Mouse (Mus musculus): ENCODE measurements around the gene Cfap299.
A peak's percentile ranks its signal among the peaks of the same experiment; 100 is the strongest.
"Not testable (repeated sequence)": the region's sequence is repeated elsewhere in the genome, so short reads cannot be mapped to it uniquely, and the experiment has no call there.

The Cfap299 gene

DNA sequence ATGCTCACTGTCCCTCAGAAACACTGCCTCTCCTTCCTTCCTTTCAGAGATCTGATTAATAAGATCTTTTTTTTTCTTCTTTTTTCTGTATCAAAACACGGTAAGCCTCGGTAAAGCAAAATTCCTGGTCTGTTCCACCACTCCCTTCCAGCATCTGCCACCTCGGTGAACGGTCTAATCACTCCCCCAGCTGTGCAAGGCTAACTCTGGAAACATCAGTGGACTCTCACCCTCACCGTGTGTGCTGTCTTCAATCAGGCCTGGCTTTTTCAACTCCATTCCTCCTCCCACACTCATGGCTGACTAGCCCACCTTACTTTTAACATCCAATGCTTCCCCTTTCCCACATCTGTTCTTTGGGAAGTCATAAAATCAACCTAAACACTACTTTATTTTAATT, 221.2 kb downstream of the Cfap299 start:
- no peak for DNase-seq

DNA sequence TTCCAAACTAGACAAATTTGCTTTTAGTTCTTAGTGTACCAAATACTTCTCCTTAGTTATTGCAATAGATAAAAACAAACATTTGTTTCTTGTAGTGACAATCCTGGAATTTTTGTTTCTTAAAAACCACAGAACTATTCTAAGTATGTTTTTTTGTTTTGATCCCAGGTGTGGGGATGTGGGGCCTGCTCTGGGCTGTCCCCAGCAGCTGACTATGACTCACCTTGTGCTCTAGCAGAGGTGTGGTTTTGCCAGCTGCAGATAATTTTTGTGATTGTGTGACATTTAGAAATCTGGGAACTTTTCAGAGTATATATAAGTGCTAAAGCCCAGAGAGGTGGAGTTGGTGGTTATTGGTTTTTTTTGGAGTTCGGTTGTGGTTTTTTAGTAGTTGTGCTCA, 221.8 kb downstream of the Cfap299 start:
- DNase-seq = no peak

- DNase-seq = no peak
Observed at GRCm38 (mm10) chr5:98552395-98552794, 223.3 kb downstream of the Cfap299 start, which contains the start of gene Gm11111. Gm11111 (plus strand) TSS chr5:98552695.

GRCm38 (mm10) chr5:98552811-98553601, 223.9 kb downstream of the Cfap299 start:
- no peak for DNase-seq

DNA sequence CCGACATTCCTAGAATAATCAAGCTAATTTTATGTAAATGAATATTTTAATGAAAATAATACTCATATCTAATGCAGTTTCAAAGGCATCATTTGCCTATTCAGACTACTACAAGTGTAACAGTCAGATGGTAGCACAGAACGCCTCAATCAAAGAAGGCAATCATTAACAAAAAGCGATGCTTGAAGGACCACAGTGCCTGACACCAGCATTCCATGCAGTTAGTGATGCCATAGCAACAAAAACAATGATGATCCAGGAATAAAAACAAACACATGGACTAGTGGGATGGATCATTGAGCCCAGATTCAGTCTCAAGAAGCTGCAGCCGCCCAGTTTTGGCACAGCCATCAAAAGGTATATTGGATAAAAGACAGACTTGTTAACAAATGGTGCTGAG, 232.2 kb downstream of the Cfap299 start:
- no peak for DNase-seq

DNA sequence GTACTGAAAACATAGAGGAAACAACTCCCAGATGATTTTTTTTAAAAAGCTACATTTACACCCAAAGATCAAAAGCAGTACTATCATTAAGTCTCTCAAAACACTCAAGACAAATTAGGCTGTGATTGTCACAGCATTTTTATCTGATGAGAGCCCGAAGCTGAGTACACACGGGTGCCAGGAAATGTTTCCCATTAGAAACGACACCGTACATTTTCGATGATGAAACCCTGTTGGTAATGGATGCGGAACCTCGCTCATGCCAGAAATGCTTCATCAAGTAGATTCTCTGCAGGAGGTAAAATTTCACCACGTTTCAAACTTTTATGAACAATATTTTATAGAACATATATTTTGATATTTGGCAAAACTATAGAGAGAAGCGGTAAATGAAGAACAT, 233.7 kb downstream of the Cfap299 start:
- no peak for DNase-seq

- DNase-seq = no peak
Observed at GRCm38 (mm10) chr5:98563801-98564200, 234.7 kb downstream of the Cfap299 start.

GRCm38 (mm10) chr5:98566461-98567193, 237.5 kb downstream of the Cfap299 start:
- DNase-seq = no peak

- DNase-seq = no peak
Observed at GRCm38 (mm10) chr5:98568481-98568880, 239.4 kb downstream of the Cfap299 start.

DNA sequence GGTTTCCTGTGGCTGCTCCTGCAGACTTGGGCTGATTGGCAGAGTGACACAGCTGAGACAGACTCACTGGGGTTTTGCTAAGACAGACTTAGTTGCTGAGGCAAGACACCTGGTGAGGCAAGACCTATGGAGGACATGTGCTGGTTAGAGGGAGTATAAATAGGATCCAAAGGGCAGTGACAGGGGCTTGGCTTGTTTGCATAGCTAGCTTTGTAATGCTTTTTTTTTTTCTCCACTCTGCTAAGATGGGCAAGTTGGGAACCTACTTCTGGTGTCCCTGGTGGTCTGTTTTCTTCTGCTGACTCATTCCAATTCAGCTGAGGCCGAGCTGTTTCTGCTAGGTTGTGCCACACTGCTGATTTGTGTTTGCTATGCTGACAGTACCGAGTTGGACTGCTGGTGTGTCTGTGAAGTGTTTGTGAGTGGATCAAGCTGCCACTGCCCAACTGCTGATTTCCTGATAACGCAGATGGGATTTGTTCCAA, 240.0 kb downstream of the Cfap299 start:
- no peak for DNase-seq

DNA sequence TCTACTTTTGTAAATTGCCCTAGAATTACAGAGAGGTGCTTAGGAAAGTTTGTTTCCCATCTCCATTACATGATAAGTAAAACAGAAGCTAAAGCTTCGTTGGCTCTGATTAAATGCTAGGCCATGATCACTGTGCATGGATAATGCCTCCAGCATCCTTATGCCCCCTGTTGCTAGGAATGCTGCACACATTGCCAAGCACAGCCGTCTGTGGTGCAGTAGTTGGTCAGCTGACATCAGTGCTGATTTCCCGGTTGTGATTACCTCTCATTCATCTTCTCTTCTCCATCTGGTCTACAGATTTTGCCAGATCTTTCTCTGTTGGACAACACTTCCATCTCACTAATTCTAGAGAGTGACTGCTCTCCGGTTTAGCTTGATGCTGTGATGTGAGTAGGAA, 243.3 kb downstream of the Cfap299 start:
- DNase-seq = peak; percentile 2

DNA sequence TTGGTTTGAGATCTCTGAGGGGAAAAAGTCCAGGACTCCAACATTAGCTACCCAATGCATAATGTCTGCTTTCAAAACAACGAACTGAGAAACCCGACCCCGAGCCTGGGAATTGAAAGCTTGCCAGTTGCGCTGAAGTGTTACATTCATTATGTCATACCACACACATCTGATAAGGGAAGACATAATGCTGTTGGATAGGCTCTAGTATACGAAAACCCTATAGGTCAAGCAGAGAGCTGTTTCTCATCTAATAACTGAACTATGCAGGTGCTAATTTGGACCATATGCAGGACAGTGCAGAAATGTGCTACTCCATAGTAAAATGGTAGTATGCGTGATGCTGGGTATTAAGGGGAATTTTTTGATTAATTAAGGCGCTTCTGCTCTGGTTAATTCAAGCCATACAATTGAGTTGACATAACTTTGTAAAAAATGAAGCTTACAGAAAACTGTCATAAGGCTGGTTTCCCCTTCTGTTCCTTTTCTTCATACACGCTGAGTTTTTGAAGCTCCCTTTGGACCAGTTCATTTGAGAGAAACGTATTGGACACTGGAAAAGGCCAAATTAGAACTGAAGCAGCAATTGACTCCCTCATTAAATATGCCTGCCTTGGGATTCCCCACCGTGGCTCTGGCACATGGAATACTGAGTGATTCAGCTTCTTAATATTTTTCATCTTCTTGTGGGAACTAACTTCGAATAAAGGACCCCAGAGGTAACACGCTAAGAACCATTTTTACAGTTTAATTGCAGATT, 245.8 kb downstream of the Cfap299 start:
- DNase-seq = no peak

GRCm38 (mm10) chr5:98575471-98575834, 246.3 kb downstream of the Cfap299 start:
- DNase-seq = no peak

DNA sequence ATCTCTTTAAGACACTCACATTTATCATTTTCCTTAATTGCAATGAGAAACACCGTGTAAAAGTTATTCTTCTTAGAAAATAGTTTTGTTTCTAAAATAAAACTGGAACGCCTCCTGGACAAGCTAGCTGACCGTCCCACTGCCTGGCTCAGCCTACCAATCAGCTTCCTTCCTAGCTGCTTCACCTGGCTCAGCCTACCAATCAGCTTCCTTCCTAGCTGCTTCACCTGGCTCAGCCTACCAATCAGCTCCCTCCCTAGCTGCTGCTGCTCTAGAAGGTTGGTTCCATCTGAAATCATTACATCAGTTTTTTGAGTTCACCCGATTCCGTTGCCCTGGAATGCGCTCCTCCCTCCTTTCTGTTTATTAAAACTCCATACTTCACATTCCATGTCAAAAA, 247.4 kb downstream of the Cfap299 start:
- not testable (repeated sequence) for DNase-seq

DNA sequence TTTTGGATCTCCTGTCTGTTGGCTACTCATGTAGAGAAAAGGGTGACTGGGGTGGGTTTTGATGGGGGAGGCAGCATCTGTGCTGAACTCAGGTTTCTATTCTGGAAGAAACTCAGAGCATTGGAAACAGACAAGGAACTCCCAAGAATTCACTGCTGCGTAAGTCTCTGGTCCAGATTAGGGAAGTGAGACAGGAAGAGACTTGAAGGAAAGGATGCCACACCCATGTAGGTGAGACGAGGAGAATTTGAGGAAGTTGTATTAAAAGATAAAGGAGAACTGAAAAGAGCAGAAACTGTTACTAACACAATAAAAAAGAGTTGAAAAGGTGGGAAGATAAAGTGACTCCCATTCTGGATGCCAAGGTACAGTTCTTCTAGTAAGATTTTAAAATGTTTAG, 249.3 kb downstream of the Cfap299 start:
- DNase-seq = no peak

DNA sequence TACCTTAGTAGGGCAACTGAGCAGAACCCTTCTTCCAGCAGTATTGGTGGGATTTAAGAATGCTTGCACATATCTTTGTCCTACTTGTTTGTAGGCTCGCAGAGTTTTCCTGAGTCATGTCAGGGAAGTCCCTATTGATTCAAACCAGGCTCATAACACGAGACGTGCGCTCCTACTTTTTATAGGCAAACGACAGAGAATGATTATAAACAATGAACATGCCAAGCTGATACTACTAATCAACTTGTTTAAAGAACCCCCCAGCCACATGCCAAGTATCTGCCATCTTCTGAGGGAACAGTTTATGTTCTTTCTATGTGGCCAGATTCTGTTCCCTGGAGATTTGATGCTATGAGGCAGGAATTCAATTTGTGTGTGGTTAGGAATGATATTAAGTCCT, 251.7 kb downstream of the Cfap299 start:
- no peak for DNase-seq

DNA sequence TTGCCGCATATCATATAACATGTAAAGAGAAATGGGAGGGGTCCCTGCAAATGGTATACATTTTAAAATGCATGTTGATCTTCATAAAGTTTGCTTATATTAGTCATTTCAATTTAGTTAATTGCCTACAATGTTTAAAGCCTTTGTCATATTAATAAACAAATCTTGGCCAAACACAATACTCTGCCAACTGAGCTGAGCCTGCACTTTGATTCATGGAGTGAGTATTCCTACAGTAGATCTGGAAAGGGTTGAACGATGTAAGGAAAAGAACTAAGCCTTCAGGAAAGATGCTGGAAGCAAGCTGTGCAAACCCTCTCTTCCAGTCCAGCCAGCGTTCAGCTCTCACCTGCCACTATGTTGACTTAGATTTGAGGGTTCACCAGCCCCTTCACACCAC, 252.9 kb downstream of the Cfap299 start:
- no peak for DNase-seq

DNA sequence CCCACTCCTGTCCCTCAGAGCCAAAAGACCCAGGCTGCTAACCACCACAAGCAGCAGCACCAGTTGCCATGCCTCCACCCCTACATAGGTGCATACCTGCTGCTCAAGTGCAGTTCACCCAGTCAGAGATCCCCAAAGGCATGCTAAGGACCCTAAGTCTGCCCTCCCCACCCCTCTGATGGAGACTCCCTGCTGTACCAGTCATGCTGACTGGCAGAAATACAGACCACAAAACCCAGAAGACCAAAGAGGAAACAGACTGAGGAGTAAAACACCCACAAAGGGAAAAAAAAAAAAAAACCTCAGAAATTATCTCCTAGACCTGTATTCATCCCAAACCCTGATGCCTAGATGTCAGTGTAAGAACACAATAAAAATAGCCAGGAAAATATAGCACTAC, 256.8 kb downstream of the Cfap299 start:
- no peak for DNase-seq

- no peak for DNase-seq
Observed at GRCm38 (mm10) chr5:98613511-98613910, 284.4 kb downstream of the Cfap299 start.

GRCm38 (mm10) chr5:98616902-98617301, 287.8 kb downstream of the Cfap299 start:
- no peak for DNase-seq

- DNase-seq = no peak
Observed at GRCm38 (mm10) chr5:98617416-98617815, 288.3 kb downstream of the Cfap299 start.

DNA sequence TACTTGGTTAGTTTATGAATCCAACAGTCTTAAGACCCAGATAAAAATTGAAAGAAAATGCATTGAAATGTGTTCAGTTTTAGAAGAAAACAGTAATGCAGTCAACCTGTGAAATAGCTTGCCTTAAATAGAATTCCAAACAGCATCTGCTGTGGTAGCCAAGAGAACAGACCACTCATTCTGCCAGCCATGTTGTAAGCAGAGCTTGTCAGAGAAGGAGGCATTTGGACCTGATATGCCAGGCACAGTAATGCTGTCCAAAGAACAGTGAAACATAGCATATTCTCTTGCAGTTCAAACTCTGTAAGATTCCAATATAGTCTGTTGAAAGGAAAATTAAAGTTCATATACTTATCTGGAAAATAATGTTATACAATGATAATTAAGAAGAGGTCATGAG, 321.2 kb downstream of the Cfap299 start:
- DNase-seq = no peak

- no peak for DNase-seq
Observed at GRCm38 (mm10) chr5:98651049-98651448, 321.9 kb downstream of the Cfap299 start.

DNA sequence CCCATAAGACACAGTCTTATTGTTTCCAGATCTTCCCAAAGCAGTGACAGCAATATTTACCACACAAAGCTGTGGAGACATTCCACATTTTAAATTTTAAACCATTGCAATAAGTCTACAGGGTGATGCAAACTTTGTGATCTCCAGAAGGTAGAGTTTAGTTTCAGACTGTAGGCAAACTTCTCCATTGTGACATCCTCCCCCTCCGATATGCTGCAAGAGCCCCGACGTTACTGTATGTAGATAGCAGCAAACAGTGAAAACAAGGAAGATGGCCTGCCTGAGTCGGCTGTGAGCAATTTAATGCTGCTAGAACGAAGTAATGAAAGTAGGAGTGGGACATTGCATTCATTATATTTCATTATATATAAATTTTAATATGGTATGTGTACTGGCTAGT, 359.1 kb downstream of the Cfap299 start:
- no peak for DNase-seq
